Mouse (Mus musculus): ENCODE measurements around the gene Tnnc2.

DNA sequence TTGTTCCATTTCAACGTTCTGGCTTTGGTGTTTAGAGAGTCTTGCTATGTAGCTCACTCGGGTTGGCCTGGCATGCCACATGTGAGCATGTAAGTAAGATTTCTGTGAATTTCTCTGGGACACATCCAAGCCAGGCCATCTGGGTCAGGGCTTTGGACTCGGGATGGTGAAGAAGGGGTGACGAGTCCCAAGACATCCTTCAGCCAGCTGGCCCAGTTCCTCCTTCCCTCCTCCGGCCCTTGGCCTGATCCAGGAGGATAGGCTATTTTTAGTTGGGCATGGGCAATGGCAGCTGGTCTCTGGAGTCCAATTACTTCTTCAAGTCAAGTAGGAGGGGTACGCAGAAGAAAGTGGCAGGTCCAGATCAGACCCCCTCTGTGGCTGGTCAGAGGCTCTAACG is 958 bp downstream of the Tnnc2 start:
- TF ChIP-seq CTCF (IDR thresholded peaks at IDR 0.05; ENCODE audit: control insufficient read depth, insufficient read depth, low read length) = no peak
- no peak for TF ChIP-seq POLR2A (IDR thresholded peaks at IDR 0.05; ENCODE audit: borderline replicate concordance, control insufficient read depth, low read depth, low read length)
